Mouse (Mus musculus): ENCODE data around the gene Pard3b. TPM values are rescaled to one million over a fixed set of nuclear protein-coding genes. Genes with fewer than 3 reads are reported as not detected.

Gene Pard3b
- total RNA-seq, 2 experiments from 2014 or later, result 4.2 to 7.4 TPM

- no peak for TF ChIP-seq CTCF (IDR thresholded peaks at IDR 0.05)
- Histone ChIP-seq H3K4me3 (no peak overlapping the region), H3K27ac (no peak overlapping the region)
- DNase-seq, result no peak
- intact Hi-C loops (cut with DNase I), result no loop called here
Observed at GRCm38 (mm10) chr1:62416627-62417374, 778.2 kb downstream of the Pard3b start.

DNA sequence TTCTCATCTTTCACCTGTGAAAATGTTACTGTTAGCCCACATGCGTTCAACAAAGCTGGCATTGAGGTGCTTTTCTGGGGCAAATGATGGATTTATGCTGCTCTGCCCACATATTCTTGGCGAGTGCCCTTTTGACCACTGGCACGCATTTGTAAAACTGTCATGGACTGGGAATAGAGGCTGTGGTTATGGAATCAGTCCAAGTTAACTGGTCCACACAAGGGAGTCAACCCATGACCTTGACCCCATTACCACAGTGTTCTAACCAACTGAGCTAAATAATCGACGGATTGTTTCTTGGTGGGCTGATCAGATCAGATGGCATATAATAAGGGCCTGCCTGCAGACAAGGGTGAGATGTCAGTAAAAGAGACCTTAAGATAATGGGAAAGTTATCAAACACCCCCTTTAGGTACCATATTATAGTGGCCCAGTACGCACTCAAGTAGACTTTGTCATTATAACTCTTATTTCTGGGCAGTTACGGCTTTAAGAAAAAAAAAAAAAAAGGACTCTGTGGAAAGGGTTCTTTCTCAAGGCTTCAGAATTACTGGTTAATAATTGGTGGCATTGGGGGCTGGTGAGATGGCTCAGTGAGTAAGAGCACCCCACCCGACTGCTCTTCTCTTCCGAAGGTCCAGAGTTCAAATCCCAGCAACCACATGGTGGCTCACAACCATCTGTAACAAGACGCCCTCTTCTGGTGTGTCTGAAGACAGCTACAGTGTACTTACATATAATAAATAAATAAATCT is 784.4 kb downstream of the Pard3b start:
- no peak for TF ChIP-seq CTCF (IDR thresholded peaks at IDR 0.05)
- no peak for DNase-seq

DNA sequence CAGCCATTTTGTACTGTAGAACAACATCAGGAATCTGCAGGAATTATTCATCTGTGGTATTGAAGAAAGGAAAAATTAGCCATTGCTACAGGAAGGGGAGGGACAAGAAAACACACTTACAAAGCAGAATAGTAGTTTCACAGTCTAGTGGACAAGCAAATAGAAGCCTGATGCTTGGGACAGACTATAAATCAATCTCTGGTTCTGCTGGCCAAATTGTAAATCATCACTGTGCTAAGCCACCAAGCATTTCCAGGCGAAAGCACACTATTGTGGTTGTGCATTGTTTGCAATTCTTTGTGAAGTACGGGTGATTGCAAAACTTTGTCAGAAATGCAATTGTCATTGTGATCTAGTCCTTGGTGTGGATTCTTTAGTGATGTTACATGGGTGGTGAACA is 786.7 kb downstream of the Pard3b start:
- intact Hi-C loops (cut with DNase I), result no loop called here
- DNase-seq, result no peak
- Histone ChIP-seq H3K4me3 (no peak overlapping the region), H3K27ac (no peak overlapping the region)
- no peak for TF ChIP-seq CTCF (IDR thresholded peaks at IDR 0.05)

More for the DNA sequence above, 784.4 kb downstream of the Pard3b start:
- Histone ChIP-seq H3K27ac (no peak overlapping the region), H3K4me3 (no peak overlapping the region)
- intact Hi-C loops (cut with DNase I), result no loop called here

GRCm38 (mm10) chr1:62428736-62429135 is 790.1 kb downstream of the Pard3b start:
- no peak for TF ChIP-seq CTCF (IDR thresholded peaks at IDR 0.05)
- no peak overlapping the region for H3K4me3 ChIP-seq

GRCm38 (mm10) chr1:62429333-62430182 is 790.9 kb downstream of the Pard3b start:
- DNase-seq, result no peak
- TF ChIP-seq CTCF (IDR thresholded peaks at IDR 0.05), result no peak
- Histone ChIP-seq H3K4me3 (no peak overlapping the region), H3K27ac (no peak overlapping the region)
- intact Hi-C loops (cut with DNase I), result no loop called here

More at GRCm38 (mm10) chr1:62428736-62429135, 790.1 kb downstream of the Pard3b start:
- DNase-seq, result no peak
- H3K27ac ChIP-seq, result no peak overlapping the region
- intact Hi-C loops (cut with DNase I), result no loop called here

- intact Hi-C loops (cut with DNase I), result no loop called here
- no peak overlapping the region for H3K27ac ChIP-seq
- no peak overlapping the region for H3K4me3 ChIP-seq
- TF ChIP-seq CTCF (IDR thresholded peaks at IDR 0.05), result no peak
- no peak for DNase-seq
Observed at GRCm38 (mm10) chr1:62431054-62431453, 792.4 kb downstream of the Pard3b start.

DNA sequence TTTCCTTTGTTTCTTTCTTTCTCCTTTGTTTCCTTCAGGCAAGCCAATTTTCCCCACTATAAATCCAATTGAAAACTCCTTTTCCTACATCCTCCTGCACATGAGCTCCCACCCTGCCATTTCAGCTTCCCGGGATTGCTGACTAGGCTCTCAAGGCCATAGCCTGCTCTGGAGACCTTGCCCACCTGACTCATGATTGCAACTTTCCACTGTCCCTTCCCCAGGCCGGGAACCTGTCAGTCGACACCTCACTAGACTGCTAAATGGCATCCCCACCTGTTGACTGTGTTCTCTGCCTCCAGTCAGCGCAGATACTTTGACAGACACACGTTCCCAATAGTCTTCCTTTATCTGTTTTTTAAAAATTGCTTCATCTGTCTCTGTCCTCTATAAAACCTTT is 795.3 kb downstream of the Pard3b start:
- no peak for DNase-seq
- TF ChIP-seq CTCF (IDR thresholded peaks at IDR 0.05), result no peak
- intact Hi-C loops (cut with DNase I), result no loop called here
- no peak overlapping the region for H3K27ac ChIP-seq
- no peak overlapping the region for H3K4me3 ChIP-seq

DNA sequence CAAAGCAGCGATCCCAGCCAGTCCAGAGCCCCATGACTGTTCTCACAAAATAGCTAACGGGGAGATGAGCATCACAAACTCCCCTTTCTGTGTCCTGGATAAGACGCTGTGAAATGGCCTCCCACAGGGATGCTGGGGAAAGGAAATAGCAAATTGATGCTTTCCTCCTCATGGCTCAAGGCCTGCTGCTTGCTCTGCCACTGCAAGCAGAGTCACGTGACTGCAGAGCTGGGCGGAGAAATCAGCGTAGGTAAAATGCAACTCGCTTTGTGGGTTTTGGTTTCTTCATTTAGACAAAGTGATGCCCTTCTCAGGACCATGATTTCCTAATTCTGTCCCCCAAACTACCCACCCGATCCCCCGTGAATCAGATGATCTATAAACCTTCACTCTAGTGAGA is 797.2 kb downstream of the Pard3b start:
- no peak overlapping the region for H3K27ac ChIP-seq
- intact Hi-C loops (cut with DNase I), result no loop called here
- TF ChIP-seq CTCF (IDR thresholded peaks at IDR 0.05), result no peak

GRCm38 (mm10) chr1:62436304-62436703 is 797.7 kb downstream of the Pard3b start:
- TF ChIP-seq CTCF (IDR thresholded peaks at IDR 0.05), result no peak
- Histone ChIP-seq H3K4me3 (no peak overlapping the region), H3K27ac (no peak overlapping the region)
- intact Hi-C loops (cut with DNase I), result no loop called here
- DNase-seq, result no peak

More for the DNA sequence above, 797.2 kb downstream of the Pard3b start:
- H3K4me3 ChIP-seq, result no peak overlapping the region
- DNase-seq, result no peak

DNA sequence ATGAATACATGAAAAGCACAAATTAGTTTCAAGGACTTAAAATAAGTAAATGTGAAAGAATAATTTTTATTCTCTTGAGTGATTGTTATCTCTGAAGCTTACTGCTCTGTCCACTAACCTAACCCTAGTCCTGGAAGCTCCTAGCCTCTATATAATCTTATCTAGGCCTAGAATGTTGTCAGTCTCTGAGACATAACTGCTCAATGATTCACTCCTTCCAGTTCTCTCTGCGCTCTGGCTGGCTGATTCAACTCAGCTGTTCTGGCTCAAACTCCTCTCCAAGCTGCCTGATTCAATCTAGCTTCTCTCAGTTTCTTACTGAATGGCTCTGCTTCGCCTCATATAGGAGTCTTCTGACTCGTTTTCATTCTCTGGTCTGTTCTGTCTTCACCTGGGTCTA is 798.9 kb downstream of the Pard3b start:
- intact Hi-C loops (cut with DNase I), result no loop called here
- TF ChIP-seq CTCF (IDR thresholded peaks at IDR 0.05), result no peak
- Histone ChIP-seq H3K27ac (no peak overlapping the region), H3K4me3 (no peak overlapping the region)
- no peak for DNase-seq

DNA sequence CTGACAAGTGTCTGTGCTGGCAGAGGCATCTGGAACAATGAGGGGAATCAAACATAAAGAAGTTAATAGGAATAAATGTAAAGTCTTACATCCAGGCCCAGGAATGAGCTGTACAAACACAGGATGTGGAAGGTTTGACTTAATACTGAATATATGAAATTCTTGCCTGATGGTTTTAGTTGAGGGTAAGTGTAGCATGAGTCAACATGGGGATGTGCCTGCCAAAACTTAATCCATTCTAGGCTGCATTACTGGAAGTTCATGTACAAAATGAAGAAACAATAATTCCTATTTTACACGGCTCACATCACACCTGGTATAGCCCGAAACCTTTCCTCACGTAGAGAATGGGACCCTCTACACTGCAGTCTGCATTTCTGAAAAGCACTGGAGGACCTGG is 805.8 kb downstream of the Pard3b start:
- intact Hi-C loops (cut with DNase I), result no loop called here
- no peak overlapping the region for H3K4me3 ChIP-seq
- no peak overlapping the region for H3K27ac ChIP-seq
- DNase-seq, result no peak
- no peak for TF ChIP-seq CTCF (IDR thresholded peaks at IDR 0.05)

- DNase-seq, result no peak
- no peak for TF ChIP-seq CTCF (IDR thresholded peaks at IDR 0.05)
Observed at GRCm38 (mm10) chr1:62446818-62447217, 808.2 kb downstream of the Pard3b start.

More at GRCm38 (mm10) chr1:62446818-62447217, 808.2 kb downstream of the Pard3b start:
- Histone ChIP-seq H3K27ac (no peak overlapping the region), H3K4me3 (no peak overlapping the region)
- intact Hi-C loops (cut with DNase I), result no loop called here
